Mouse (Mus musculus): Measurements from ENCODE around the gene Ccdc125. TPM values are rescaled to one million over a fixed set of nuclear protein-coding genes. Genes with fewer than 3 reads are reported as not detected.

The Ccdc125 gene
- polyA plus RNA-seq, 1 experiment, result 0.17 TPM

GRCm38 (mm10) chr13:100715467-100715866 lies 46.0 kb downstream of the Ccdc125 start:
- no peak overlapping the region for H3K4me3 ChIP-seq
- H3K4me2 ChIP-seq (ENCODE audit: low read depth), result no peak overlapping the region
- no peaks in the 10 kb centered on the region for H3K79me2 ChIP-seq (ENCODE audit: control insufficient read depth, insufficient read depth)
- H3ac ChIP-seq (ENCODE audit: control insufficient read depth, insufficient read length), result no peak overlapping the region
- TF ChIP-seq POLR2A (IDR thresholded peaks at IDR 0.05; ENCODE audit: insufficient read length, low read depth) (no peak), TCF3 (IDR thresholded peaks at IDR 0.05; ENCODE audit: insufficient read length, low read depth) (no peak), SRF (IDR thresholded peaks at IDR 0.05; ENCODE audit: control insufficient read depth, insufficient read length, low read depth) (no peak), MAX (IDR thresholded peaks at IDR 0.05; ENCODE audit: low read depth) (no peak), USF1 (IDR thresholded peaks at IDR 0.05; ENCODE audit: low read depth) (no peak), E2F4 (IDR thresholded peaks at IDR 0.05; ENCODE audit: insufficient read depth) (no peak), REST (IDR thresholded peaks at IDR 0.05; ENCODE audit: insufficient read depth, insufficient read length) (no peak), MYOG (IDR thresholded peaks at IDR 0.05; ENCODE audit: control insufficient read depth in 1 of 3, insufficient read depth in 1 of 3, insufficient read length in 2 of 3, low read depth in 2 of 3) (no peak), MYOD1 (IDR thresholded peaks at IDR 0.05; ENCODE audit: control insufficient read depth in 1 of 3, insufficient read length in 2 of 3, low read depth in 2 of 3) (no peak), POLR2AphosphoS2 (IDR thresholded peaks at IDR 0.05; ENCODE audit: insufficient read length, low read depth) (no peak)
- H3K27me3 ChIP-seq (ENCODE audit: control insufficient read depth, insufficient read depth, insufficient read length), result no peaks in the 10 kb centered on the region
- H3K36me3 ChIP-seq (ENCODE audit: control insufficient read depth, insufficient read depth), result peaks cover 50% of the 10 kb centered on the region

- H3K36me3 ChIP-seq (ENCODE audit: control insufficient read depth, insufficient read depth), result peaks cover 42% of the 10 kb centered on the region
- no peak overlapping the region for H3K4me3 ChIP-seq
- H3ac ChIP-seq (ENCODE audit: control insufficient read depth, insufficient read length), result no peak overlapping the region
- no peak overlapping the region for H3K4me2 ChIP-seq (ENCODE audit: low read depth)
- H3K79me2 ChIP-seq (ENCODE audit: control insufficient read depth, insufficient read depth), result peaks cover 41% of the 10 kb centered on the region
- TF ChIP-seq MAX (IDR thresholded peaks at IDR 0.05; ENCODE audit: low read depth) (no peak), POLR2A (IDR thresholded peaks at IDR 0.05; ENCODE audit: insufficient read length, low read depth) (no peak), MYOG (IDR thresholded peaks at IDR 0.05; ENCODE audit: control insufficient read depth in 1 of 3, insufficient read depth in 1 of 3, insufficient read length in 2 of 3, low read depth in 2 of 3) (no peak), TCF3 (IDR thresholded peaks at IDR 0.05; ENCODE audit: insufficient read length, low read depth) (no peak), TCF12 (IDR thresholded peaks at IDR 0.05; ENCODE audit: insufficient read depth, poor library complexity, severe bottlenecking) (no peak), CEBPB (IDR thresholded peaks at IDR 0.05; ENCODE audit: insufficient read depth, poor library complexity, severe bottlenecking) (no peak), E2F4 (IDR thresholded peaks at IDR 0.05; ENCODE audit: insufficient read depth) (no peak), POLR2AphosphoS2 (IDR thresholded peaks at IDR 0.05; ENCODE audit: insufficient read length, low read depth) (no peak), MYOD1 (IDR thresholded peaks at IDR 0.05; ENCODE audit: control insufficient read depth in 1 of 3, insufficient read length in 2 of 3, low read depth in 2 of 3) (no peak), REST (IDR thresholded peaks at IDR 0.05; ENCODE audit: insufficient read depth, insufficient read length) (no peak), SRF (IDR thresholded peaks at IDR 0.05; ENCODE audit: control insufficient read depth, insufficient read length, low read depth) (no peak), USF1 (IDR thresholded peaks at IDR 0.05; ENCODE audit: low read depth) (no peak)
- H3K27me3 ChIP-seq (ENCODE audit: control insufficient read depth, insufficient read depth, insufficient read length), result no peaks in the 10 kb centered on the region
These were observed 52.1 kb downstream of the Ccdc125 start for GRCm38 (mm10) chr13:100721656-100722055.

GRCm38 (mm10) chr13:100724051-100724754 lies 54.7 kb downstream of the Ccdc125 start:
- H3K27me3 ChIP-seq (ENCODE audit: control insufficient read depth, insufficient read depth, insufficient read length), result no peaks in the 10 kb centered on the region
- no peak overlapping the region for H3K4me3 ChIP-seq
- H3K79me2 ChIP-seq (ENCODE audit: control insufficient read depth, insufficient read depth), result peaks cover 66% of the 10 kb centered on the region
- H3K4me2 ChIP-seq (ENCODE audit: low read depth), result no peak overlapping the region
- peaks cover 38% of the 10 kb centered on the region for H3K36me3 ChIP-seq (ENCODE audit: control insufficient read depth, insufficient read depth)
- H3ac ChIP-seq (ENCODE audit: control insufficient read depth, insufficient read length), result no peak overlapping the region
- TF ChIP-seq USF1 (IDR thresholded peaks at IDR 0.05; ENCODE audit: low read depth), result no peak
- no peak for TF ChIP-seq CEBPB (IDR thresholded peaks at IDR 0.05; ENCODE audit: insufficient read depth, poor library complexity, severe bottlenecking)
- no peak for TF ChIP-seq POLR2AphosphoS2 (IDR thresholded peaks at IDR 0.05; ENCODE audit: insufficient read length, low read depth)
- no peak for TF ChIP-seq MYOD1 (IDR thresholded peaks at IDR 0.05; ENCODE audit: control insufficient read depth in 1 of 3, insufficient read length in 2 of 3, low read depth in 2 of 3)
- TF ChIP-seq E2F4 (IDR thresholded peaks at IDR 0.05; ENCODE audit: insufficient read depth), result no peak
- no peak for TF ChIP-seq MYOG (IDR thresholded peaks at IDR 0.05; ENCODE audit: control insufficient read depth in 1 of 3, insufficient read depth in 1 of 3, insufficient read length in 2 of 3, low read depth in 2 of 3)
- no peak for TF ChIP-seq TCF3 (IDR thresholded peaks at IDR 0.05; ENCODE audit: insufficient read length, low read depth)
- TF ChIP-seq TCF12 (IDR thresholded peaks at IDR 0.05; ENCODE audit: insufficient read depth, poor library complexity, severe bottlenecking), result no peak
- no peak for TF ChIP-seq POLR2A (IDR thresholded peaks at IDR 0.05; ENCODE audit: insufficient read length, low read depth)
- no peak for TF ChIP-seq REST (IDR thresholded peaks at IDR 0.05; ENCODE audit: insufficient read depth, insufficient read length)
- TF ChIP-seq MAX (IDR thresholded peaks at IDR 0.05; ENCODE audit: low read depth), result no peak

- TF ChIP-seq SRF (IDR thresholded peaks at IDR 0.05; ENCODE audit: control insufficient read depth, insufficient read length, low read depth) (no peak), REST (IDR thresholded peaks at IDR 0.05; ENCODE audit: insufficient read depth, insufficient read length) (no peak), MYOG (IDR thresholded peaks at IDR 0.05; ENCODE audit: control insufficient read depth in 1 of 3, insufficient read depth in 1 of 3, insufficient read length in 2 of 3, low read depth in 2 of 3) (no peak), POLR2A (IDR thresholded peaks at IDR 0.05; ENCODE audit: insufficient read length, low read depth) (no peak), E2F4 (IDR thresholded peaks at IDR 0.05; ENCODE audit: insufficient read depth) (no peak), TCF3 (IDR thresholded peaks at IDR 0.05; ENCODE audit: insufficient read length, low read depth) (no peak), CEBPB (IDR thresholded peaks at IDR 0.05; ENCODE audit: insufficient read depth, poor library complexity, severe bottlenecking) (no peak), POLR2AphosphoS2 (IDR thresholded peaks at IDR 0.05; ENCODE audit: insufficient read length, low read depth) (no peak)
- no peaks in the 10 kb centered on the region for H3K27me3 ChIP-seq (ENCODE audit: control insufficient read depth, insufficient read depth, insufficient read length)
- peaks cover 76% of the 10 kb centered on the region for H3K79me2 ChIP-seq (ENCODE audit: control insufficient read depth, insufficient read depth)
- H3K4me3 ChIP-seq, result no peak overlapping the region
- peaks cover 38% of the 10 kb centered on the region for H3K36me3 ChIP-seq (ENCODE audit: control insufficient read depth, insufficient read depth)
- no peak overlapping the region for H3K4me2 ChIP-seq (ENCODE audit: low read depth)
- H3ac ChIP-seq (ENCODE audit: control insufficient read depth, insufficient read length), result no peak overlapping the region
These were observed 55.7 kb downstream of the Ccdc125 start for GRCm38 (mm10) chr13:100725194-100725593.
